Mouse (Mus musculus): ENCODE measurements around the gene Cacna1d. TPM values are rescaled to one million over a fixed set of nuclear protein-coding genes. Genes with fewer than 3 reads are reported as not detected.

The Cacna1d gene
- polyA plus RNA-seq, 1 experiment from 2014 or later, result 2.9 TPM

GRCm38 (mm10) chr14:30043356-30043940 lies 447.8 kb downstream of the Cacna1d start:
- H3K27ac ChIP-seq, result no peak overlapping the region
- no peaks in the 10 kb centered on the region for H3K9me3 ChIP-seq
- H3K4me2 ChIP-seq (replicated peaks), result no peak overlapping the region
- ATAC-seq (ENCODE audit: low FRiP score, low read depth), result no peak
- no peaks in the 10 kb centered on the region for H3K27me3 ChIP-seq
- no peaks in the 10 kb centered on the region; the same call in 1 of the 2 replicates for H3K4me1 ChIP-seq
- no peak overlapping the region for H3K4me3 ChIP-seq
- WGBS, result 87% methylated on average over 7 of the region's 7 CpGs
- no peaks in the 10 kb centered on the region for H3K36me3 ChIP-seq
- no peak overlapping the region for H3K9ac ChIP-seq

- no peaks in the 10 kb centered on the region; the same call in 1 of the 2 replicates for H3K4me1 ChIP-seq
- no peak overlapping the region for H3K9ac ChIP-seq
- H3K4me3 ChIP-seq, result no peak overlapping the region
- no peak overlapping the region for H3K4me2 ChIP-seq (replicated peaks)
- H3K27ac ChIP-seq, result no peak overlapping the region
- H3K9me3 ChIP-seq, result no peaks in the 10 kb centered on the region
- no peak for ATAC-seq (ENCODE audit: low FRiP score, low read depth)
- H3K36me3 ChIP-seq, result no peaks in the 10 kb centered on the region
- WGBS, result 66% methylated on average over 9 of the region's 9 CpGs
- H3K27me3 ChIP-seq, result no peaks in the 10 kb centered on the region
Observed at GRCm38 (mm10) chr14:30041836-30042235, 449.4 kb downstream of the Cacna1d start.

DNA sequence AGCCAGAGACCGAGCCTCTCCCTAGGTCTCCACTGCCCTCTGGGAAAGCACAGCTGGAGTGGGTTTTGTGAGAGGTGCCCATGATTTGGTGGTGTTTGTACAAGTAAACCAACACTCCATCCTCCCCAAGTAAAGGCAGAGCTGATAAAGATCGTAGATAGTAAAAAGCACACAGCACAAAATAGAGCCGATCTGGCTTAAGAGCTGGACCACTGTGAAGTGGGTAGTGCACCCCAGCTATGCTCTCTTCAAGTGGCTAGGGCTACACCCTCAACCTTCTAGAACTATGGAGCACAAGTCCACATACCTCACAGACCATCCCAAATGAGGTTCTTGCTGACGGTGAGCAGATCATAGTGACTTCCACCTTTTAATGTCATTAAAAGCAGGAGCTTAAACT lies 451.8 kb downstream of the Cacna1d start:
- no peaks in the 10 kb centered on the region; the same call in 1 of the 2 replicates for H3K4me1 ChIP-seq
- no peak for ATAC-seq (ENCODE audit: low FRiP score, low read depth)
- H3K27ac ChIP-seq, result no peak overlapping the region
- WGBS, result 74% methylated on average over 4 of the region's 4 CpGs
- no peaks in the 10 kb centered on the region for H3K36me3 ChIP-seq
- no peaks in the 10 kb centered on the region for H3K9me3 ChIP-seq
- H3K9ac ChIP-seq, result no peak overlapping the region
- H3K4me3 ChIP-seq, result no peak overlapping the region
- H3K4me2 ChIP-seq (replicated peaks), result no peak overlapping the region
- H3K27me3 ChIP-seq, result no peaks in the 10 kb centered on the region

GRCm38 (mm10) chr14:30038431-30038830 lies 452.8 kb downstream of the Cacna1d start:
- no peak overlapping the region for H3K9ac ChIP-seq
- H3K9me3 ChIP-seq, result no peaks in the 10 kb centered on the region
- H3K4me1 ChIP-seq, result no peaks in the 10 kb centered on the region; the same call in 1 of the 2 replicates
- no peak overlapping the region for H3K4me3 ChIP-seq
- WGBS, result 84% methylated on average over 18 of the region's 18 CpGs
- H3K4me2 ChIP-seq (replicated peaks), result no peak overlapping the region
- no peaks in the 10 kb centered on the region for H3K36me3 ChIP-seq
- H3K27me3 ChIP-seq, result no peaks in the 10 kb centered on the region
- ATAC-seq (ENCODE audit: low FRiP score, low read depth), result no peak
- no peak overlapping the region for H3K27ac ChIP-seq

- 54% methylated on average over 8 of the region's 8 CpGs for WGBS
- Histone ChIP-seq H3K4me3 (no peak overlapping the region), H3K36me3 (no peaks in the 10 kb centered on the region), H3K4me1 (no peaks in the 10 kb centered on the region), H3K9me3 (no peaks in the 10 kb centered on the region), H3K9ac (no peak overlapping the region), H3K27me3 (no peaks in the 10 kb centered on the region), H3K4me2 (replicated peaks) (no peak overlapping the region), H3K27ac (no peak overlapping the region)
- no peak for ATAC-seq (ENCODE audit: low FRiP score, low read depth)
Observed at GRCm38 (mm10) chr14:30033405-30033804, 457.9 kb downstream of the Cacna1d start.

- no peaks in the 10 kb centered on the region for H3K36me3 ChIP-seq
- H3K4me2 ChIP-seq (replicated peaks), result no peak overlapping the region
- ATAC-seq (ENCODE audit: low FRiP score, low read depth), result no peak
- 53% methylated on average over 2 of the region's 2 CpGs for WGBS
- H3K27ac ChIP-seq, result no peak overlapping the region
- H3K4me3 ChIP-seq, result no peak overlapping the region
- no peaks in the 10 kb centered on the region for H3K9me3 ChIP-seq
- no peaks in the 10 kb centered on the region for H3K27me3 ChIP-seq
- no peaks in the 10 kb centered on the region for H3K4me1 ChIP-seq
- no peak overlapping the region for H3K9ac ChIP-seq
Observed at GRCm38 (mm10) chr14:30027378-30027777, 463.9 kb downstream of the Cacna1d start.

DNA sequence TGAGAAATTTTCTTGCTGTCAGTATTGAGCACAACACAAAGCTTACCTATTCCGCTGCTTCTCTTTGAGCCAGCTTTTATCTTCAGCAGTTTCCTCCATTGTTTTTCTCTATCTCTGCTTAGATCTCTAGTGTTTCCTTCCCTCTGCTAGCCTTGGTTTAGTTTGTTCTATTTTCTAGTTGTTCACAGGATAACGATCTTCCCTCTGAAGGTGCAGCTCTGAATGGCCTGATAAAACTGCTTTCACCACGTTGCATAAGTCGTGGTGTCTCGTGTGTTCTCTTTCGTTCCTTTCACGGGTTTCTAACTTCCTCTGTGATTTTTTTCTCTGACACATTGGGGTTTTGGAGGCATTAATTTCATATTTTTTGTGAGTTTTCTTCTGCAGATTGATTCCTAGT lies 466.9 kb downstream of the Cacna1d start:
- ATAC-seq (ENCODE audit: low FRiP score, low read depth), result no peak
- Histone ChIP-seq H3K36me3 (no peaks in the 10 kb centered on the region), H3K9ac (no peak overlapping the region), H3K4me2 (replicated peaks) (no peak overlapping the region), H3K4me1 (no peaks in the 10 kb centered on the region), H3K27ac (no peak overlapping the region), H3K4me3 (no peak overlapping the region), H3K27me3 (no peaks in the 10 kb centered on the region), H3K9me3 (no peaks in the 10 kb centered on the region)
- WGBS, result 52% methylated on average over 7 of the region's 7 CpGs

- no peak for ATAC-seq (ENCODE audit: low FRiP score, low read depth)
- Histone ChIP-seq H3K9ac (no peak overlapping the region), H3K27me3 (no peaks in the 10 kb centered on the region), H3K9me3 (no peaks in the 10 kb centered on the region), H3K4me1 (no peaks in the 10 kb centered on the region), H3K4me2 (replicated peaks) (no peak overlapping the region), H3K36me3 (no peaks in the 10 kb centered on the region), H3K4me3 (no peak overlapping the region), H3K27ac (no peak overlapping the region)
- 87% methylated on average over 6 of the region's 6 CpGs for WGBS
Observed at GRCm38 (mm10) chr14:30022471-30022870, 468.8 kb downstream of the Cacna1d start.

DNA sequence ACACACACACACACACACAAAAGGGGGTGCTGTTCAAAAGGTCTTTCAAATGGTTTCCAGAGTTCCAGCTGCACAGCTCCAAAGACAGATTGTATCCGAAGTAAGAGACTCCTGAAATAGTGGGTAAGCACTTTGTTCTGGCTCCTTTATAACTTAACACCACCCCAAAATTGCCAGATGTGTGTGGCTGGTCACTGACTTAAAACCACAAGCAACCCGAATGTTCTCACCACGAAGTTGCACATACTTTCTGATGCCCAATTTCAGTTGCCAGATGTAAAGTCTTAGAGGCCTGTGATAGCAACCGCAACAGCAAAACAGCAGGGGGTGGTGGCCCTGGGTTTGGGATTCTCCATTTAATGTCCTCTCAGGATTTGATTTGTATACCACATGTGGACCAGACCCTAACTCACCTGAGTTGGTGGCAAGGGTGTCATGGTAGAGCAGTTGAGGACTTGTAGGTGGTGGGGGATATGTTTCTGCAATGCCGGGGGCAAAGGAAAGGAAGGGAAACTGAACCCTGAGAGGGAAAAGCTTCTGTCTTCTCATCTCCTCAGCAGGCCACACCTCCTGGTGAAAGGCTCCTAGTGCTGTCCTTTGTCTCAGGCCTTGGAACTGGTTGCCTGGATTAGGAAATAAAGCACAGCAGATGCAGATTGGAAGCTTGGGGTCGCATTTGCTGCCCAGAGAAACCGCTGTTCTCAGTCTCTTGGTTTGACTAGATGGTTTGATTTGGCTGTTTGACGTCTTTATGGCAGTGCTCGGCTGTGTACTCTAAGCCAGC lies 471.3 kb downstream of the Cacna1d start:
- Histone ChIP-seq H3K4me3 (no peak overlapping the region), H3K27ac (no peak overlapping the region), H3K36me3 (no peaks in the 10 kb centered on the region), H3K27me3 (no peaks in the 10 kb centered on the region), H3K9me3 (no peaks in the 10 kb centered on the region), H3K4me2 (replicated peaks) (no peak overlapping the region), H3K4me1 (no peaks in the 10 kb centered on the region), H3K9ac (no peak overlapping the region)
- ATAC-seq (ENCODE audit: low FRiP score, low read depth), result no peak
- 33% methylated on average over 9 of the region's 9 CpGs for WGBS

DNA sequence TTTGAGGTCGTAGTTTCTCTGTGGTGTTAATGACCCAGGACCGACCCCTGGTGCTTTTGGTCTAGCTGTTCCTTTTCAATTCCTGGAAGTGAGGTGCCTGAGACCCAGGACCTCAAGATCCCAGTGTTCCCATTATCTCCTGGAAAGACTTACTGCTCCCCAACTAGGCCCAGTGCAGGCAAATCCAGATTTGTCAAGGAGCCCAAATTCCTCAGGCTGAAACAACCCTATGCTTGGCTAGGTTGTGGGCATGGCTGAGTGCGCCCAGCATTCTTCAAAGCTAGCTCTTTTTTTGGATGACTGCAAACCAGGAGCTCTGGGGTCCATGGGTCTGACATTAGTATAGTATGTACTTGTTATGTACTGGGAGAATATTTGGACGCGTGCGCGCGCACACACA lies 471.9 kb downstream of the Cacna1d start:
- H3K27ac ChIP-seq, result no peak overlapping the region
- H3K36me3 ChIP-seq, result no peaks in the 10 kb centered on the region
- ATAC-seq (ENCODE audit: low FRiP score, low read depth), result no peak
- H3K4me1 ChIP-seq, result no peaks in the 10 kb centered on the region
- H3K27me3 ChIP-seq, result no peaks in the 10 kb centered on the region
- H3K4me2 ChIP-seq (replicated peaks), result no peak overlapping the region
- no peak overlapping the region for H3K4me3 ChIP-seq
- 94% methylated on average over 8 of the region's 8 CpGs for WGBS
- H3K9me3 ChIP-seq, result no peaks in the 10 kb centered on the region
- no peak overlapping the region for H3K9ac ChIP-seq

GRCm38 (mm10) chr14:30018846-30019245 lies 472.4 kb downstream of the Cacna1d start:
- Histone ChIP-seq H3K27me3 (no peaks in the 10 kb centered on the region), H3K4me2 (replicated peaks) (no peak overlapping the region), H3K4me1 (no peaks in the 10 kb centered on the region), H3K9ac (no peak overlapping the region), H3K9me3 (no peaks in the 10 kb centered on the region), H3K27ac (no peak overlapping the region), H3K4me3 (no peak overlapping the region), H3K36me3 (no peaks in the 10 kb centered on the region)
- ATAC-seq (ENCODE audit: low FRiP score, low read depth), result no peak
- 92% methylated on average over 6 of the region's 6 CpGs for WGBS

- Histone ChIP-seq H3K4me1 (no peaks in the 10 kb centered on the region), H3K9ac (no peak overlapping the region), H3K9me3 (no peaks in the 10 kb centered on the region), H3K4me2 (replicated peaks) (no peak overlapping the region), H3K27ac (no peak overlapping the region), H3K36me3 (no peaks in the 10 kb centered on the region), H3K27me3 (no peaks in the 10 kb centered on the region), H3K4me3 (no peak overlapping the region)
- 92% methylated on average over 4 of the region's 4 CpGs for WGBS
- no peak for ATAC-seq (ENCODE audit: low FRiP score, low read depth)
Observed at GRCm38 (mm10) chr14:30018463-30018801, 472.8 kb downstream of the Cacna1d start.
